Mouse (Mus musculus) ES-Bruce4 (cell line): Measurements from ENCODE around the gene Cnnm4. TPM values are rescaled to one million over a fixed set of nuclear protein-coding genes. Genes with fewer than 3 reads are reported as not detected.

ENCODE experiments used
- H3K27ac ChIP-seq: 2 replicates; pipeline ENCODE4 v1.5.1; 2012; ENCODE audit warnings: low read length, inconsistent platforms; ENCODE audit not compliant: insufficient read depth
- H3K27me3 ChIP-seq: 2 replicates; pipeline ENCODE4 v1.6.1; 2012; ENCODE audit warnings: mild to moderate bottlenecking, low read length, inconsistent platforms; ENCODE audit not compliant: control insufficient read depth, poor library complexity, insufficient read depth, severe bottlenecking
- H3K36me3 ChIP-seq: 2 replicates; pipeline ENCODE4 v1.6.1; 2012; ENCODE audit warnings: inconsistent platforms, mild to moderate bottlenecking, low read length, moderate library complexity; ENCODE audit not compliant: control insufficient read depth, poor library complexity, insufficient read depth, severe bottlenecking
- H3K4me1 ChIP-seq: one replicate; pipeline ENCODE4 v1.8.1; 2011; ENCODE audit warnings: low read length; ENCODE audit not compliant: control insufficient read depth, insufficient read depth
- H3K4me3 ChIP-seq: 2 replicates; pipeline ENCODE4 v1.5.1; 2011; ENCODE audit warnings: low read depth, mild to moderate bottlenecking, low read length
- H3K9ac ChIP-seq: 2 replicates; pipeline ENCODE4 v1.6.1; 2012; ENCODE audit warnings: low read depth, mild to moderate bottlenecking, inconsistent platforms; ENCODE audit not compliant: poor library complexity, severe bottlenecking
- H3K9me3 ChIP-seq: replicated peaks from 2 replicates; pipeline ENCODE4 v1.6.1; 2012; ENCODE audit warnings: mild to moderate bottlenecking, low read length, inconsistent platforms; ENCODE audit not compliant: control insufficient read depth, poor library complexity, insufficient read depth, severe bottlenecking
- CTCF ChIP-seq: IDR thresholded peaks from one replicate; pipeline ENCODE4 v1.8.1; 2011; ENCODE audit warnings: low read depth, low read length
- EP300 ChIP-seq: IDR thresholded peaks from 2 replicates; pipeline ENCODE4 v1.6.1; 2011; ENCODE audit warnings: low read depth, low read length; ENCODE audit not compliant: insufficient read depth
- POLR2A ChIP-seq: IDR thresholded peaks from one replicate; pipeline ENCODE4 v1.8.1; 2011; ENCODE audit warnings: low read length; ENCODE audit not compliant: insufficient read depth
- polyA plus RNA-seq: library from polyadenylated mRNA; stranded (reverse); fragments of >200 nt; gene quantifications from 2 replicates; pipeline ENCODE4 v1.2.4, GENCODE M21; 2011; ENCODE audit warnings: low read depth; ENCODE audit not compliant: missing spikeins, insufficient read depth, insufficient read length

The Cnnm4 gene
- polyA plus RNA-seq, 1 experiment = 4.7 TPM

- no peak overlapping the region for H3K9ac ChIP-seq
- TF ChIP-seq POLR2A = no peak
- TF ChIP-seq CTCF = no peak
- no peak overlapping the region for H3K27ac ChIP-seq
- no peaks in the 10 kb centered on the region for H3K9me3 ChIP-seq
- H3K27me3 ChIP-seq = no peaks in the 10 kb centered on the region
- no peak overlapping the region for H3K4me3 ChIP-seq
- H3K4me1 ChIP-seq = no peaks in the 10 kb centered on the region
- no peaks in the 10 kb centered on the region for H3K36me3 ChIP-seq
These were observed 6.9 kb downstream of the Cnnm4 start for GRCm38 (mm10) chr1:36478343-36478795.

- TF ChIP-seq CTCF (no peak), POLR2A (no peak), EP300 (no peak)
- Histone ChIP-seq H3K9me3 (no peaks in the 10 kb centered on the region), H3K4me1 (no peaks in the 10 kb centered on the region), H3K27me3 (no peaks in the 10 kb centered on the region), H3K27ac (no peak overlapping the region), H3K4me3 (no peak overlapping the region), H3K36me3 (no peaks in the 10 kb centered on the region), H3K9ac (no peak overlapping the region)
These were observed 8.8 kb downstream of the Cnnm4 start for GRCm38 (mm10) chr1:36479903-36480899.

- no peak overlapping the region for H3K4me3 ChIP-seq
- H3K36me3 ChIP-seq = no peaks in the 10 kb centered on the region
- no peaks in the 10 kb centered on the region for H3K9me3 ChIP-seq
- H3K4me1 ChIP-seq = no peaks in the 10 kb centered on the region
- TF ChIP-seq POLR2A (no peak), CTCF (no peak), EP300 (no peak)
- H3K27ac ChIP-seq = no peak overlapping the region
- no peak overlapping the region for H3K9ac ChIP-seq
- H3K27me3 ChIP-seq = no peaks in the 10 kb centered on the region
These were observed 12.4 kb downstream of the Cnnm4 start for GRCm38 (mm10) chr1:36483825-36484224.

- no peaks in the 10 kb centered on the region for H3K4me1 ChIP-seq
- H3K36me3 ChIP-seq = no peaks in the 10 kb centered on the region
- H3K27ac ChIP-seq = no peak overlapping the region
- no peak for TF ChIP-seq CTCF
- TF ChIP-seq POLR2A = no peak
- no peak for TF ChIP-seq EP300
- H3K27me3 ChIP-seq = no peaks in the 10 kb centered on the region
- no peak overlapping the region for H3K9ac ChIP-seq
- H3K4me3 ChIP-seq = no peak overlapping the region
- H3K9me3 ChIP-seq = no peaks in the 10 kb centered on the region
These were observed 13.7 kb downstream of the Cnnm4 start for GRCm38 (mm10) chr1:36485080-36485479.

GRCm38 (mm10) chr1:36487111-36487510 lies 15.7 kb downstream of the Cnnm4 start:
- no peak overlapping the region for H3K4me3 ChIP-seq
- no peaks in the 10 kb centered on the region for H3K27me3 ChIP-seq
- no peaks in the 10 kb centered on the region for H3K4me1 ChIP-seq
- no peak overlapping the region for H3K9ac ChIP-seq
- TF ChIP-seq EP300 (no peak), CTCF (no peak), POLR2A (no peak)
- H3K27ac ChIP-seq = no peak overlapping the region
- no peaks in the 10 kb centered on the region for H3K9me3 ChIP-seq
- H3K36me3 ChIP-seq = no peaks in the 10 kb centered on the region

- Histone ChIP-seq H3K36me3 (no peaks in the 10 kb centered on the region), H3K9ac (no peak overlapping the region), H3K4me1 (no peaks in the 10 kb centered on the region), H3K27ac (no peak overlapping the region), H3K4me3 (no peak overlapping the region), H3K9me3 (no peaks in the 10 kb centered on the region), H3K27me3 (no peaks in the 10 kb centered on the region)
- TF ChIP-seq EP300 (no peak), CTCF (no peak), POLR2A (no peak)
These were observed 18.2 kb downstream of the Cnnm4 start for GRCm38 (mm10) chr1:36489661-36490060.
